Mouse (Mus musculus): ENCODE measurements around the gene Ppp1r14d.

The Ppp1r14d gene

DNA sequence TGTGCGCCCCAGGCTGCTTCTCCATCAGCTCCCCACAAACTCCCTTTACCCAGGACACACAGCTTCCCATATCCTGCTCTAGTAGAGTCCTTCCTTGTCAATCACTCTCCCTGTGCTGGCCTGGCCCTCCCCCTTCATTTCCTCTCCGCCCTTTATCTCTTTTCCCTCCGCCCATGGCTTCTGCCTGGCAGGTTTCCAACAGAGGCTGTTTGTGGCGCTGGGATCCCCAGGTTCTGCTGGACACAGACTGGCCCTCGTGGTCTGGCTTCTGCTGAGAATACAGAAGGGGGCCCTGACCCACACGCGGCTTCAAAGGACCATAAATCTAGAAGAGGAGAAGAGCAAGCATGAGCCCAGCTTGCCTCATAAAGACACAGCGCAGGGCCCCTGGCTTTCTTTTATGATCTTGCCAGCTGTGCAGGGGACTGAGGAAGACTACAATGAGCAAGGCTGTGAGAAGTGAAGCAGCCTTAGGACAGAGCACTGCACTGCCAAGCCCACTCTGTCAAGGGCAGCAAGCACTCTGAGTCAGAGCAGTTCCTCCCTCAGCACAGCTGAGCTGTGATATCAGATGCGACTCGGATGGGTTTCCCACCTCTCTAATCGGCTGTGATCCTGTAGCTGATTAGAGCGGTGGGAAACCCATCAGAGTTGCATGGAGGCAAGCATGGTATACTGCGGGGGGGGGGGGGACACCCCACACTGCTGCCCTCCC, 56.7 kb downstream of the Ppp1r14d start:
- DNase-seq (ENCODE audit: low spot score in 2 of 2) = no peak

DNA sequence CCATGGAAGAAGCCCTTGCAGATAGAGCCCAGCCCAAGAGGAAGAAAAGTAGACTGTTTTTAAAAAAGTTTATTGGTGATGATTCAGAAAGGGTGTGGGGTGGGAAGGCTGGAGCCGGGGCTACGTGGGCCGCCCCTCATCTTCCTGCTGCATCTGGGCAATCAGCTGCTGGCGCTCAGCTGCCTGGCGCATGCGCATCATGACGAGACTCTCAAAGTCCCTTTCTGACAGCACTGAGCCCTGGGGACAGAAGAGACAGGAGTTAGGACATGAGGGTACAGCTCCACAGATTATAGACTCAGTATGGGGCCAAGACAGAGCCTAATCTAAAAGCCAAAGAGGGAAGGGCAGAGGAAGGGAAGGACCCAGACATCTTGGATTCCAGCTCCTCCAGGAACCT, 57.3 kb downstream of the Ppp1r14d start:
- DNase-seq (ENCODE audit: low spot score in 2 of 2) = no peak

- DNase-seq (ENCODE audit: low spot score in 2 of 2) = no peak
Observed at GRCm38 (mm10) chr2:119171574-119171973, 58.1 kb downstream of the Ppp1r14d start.

DNA sequence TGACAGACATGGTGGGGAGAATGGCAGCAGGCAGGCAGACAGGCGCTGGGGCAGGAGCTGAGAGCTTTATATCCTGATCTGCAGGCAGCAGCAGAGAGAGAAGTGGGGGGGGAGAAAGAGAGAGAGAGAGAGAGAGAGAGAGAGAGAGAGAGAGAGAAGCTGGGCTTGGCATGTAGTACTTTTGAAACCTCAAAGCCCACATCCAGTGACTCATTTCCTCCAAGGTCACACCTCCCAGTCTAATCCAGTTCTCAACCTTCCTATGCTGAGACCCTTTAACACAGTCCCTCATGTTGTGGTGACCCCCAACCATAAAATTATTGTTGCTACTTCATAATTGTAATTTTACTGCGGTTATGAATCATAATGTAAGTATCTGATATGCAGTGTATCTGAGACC, 59.4 kb downstream of the Ppp1r14d start:
- no peak for DNase-seq (ENCODE audit: low spot score in 2 of 2)
